Mouse (Mus musculus): ENCODE measurements around the gene Uhrf1. TPM values are rescaled to one million over a fixed set of nuclear protein-coding genes. Genes with fewer than 3 reads are reported as not detected.
A peak's percentile ranks its signal among the peaks of the same experiment; 100 is the strongest.

The Uhrf1 gene
- polyA plus RNA-seq, 1 experiment from 2014 or later: 170 TPM

GRCm38 (mm10) chr17:56337190-56337589 lies 34.1 kb downstream of the Uhrf1 start:
- Histone ChIP-seq H3K36me3 (ENCODE audit: insufficient read depth, low read length) (no peaks in the 10 kb centered on the region), H3K4me1 (ENCODE audit: insufficient read depth, low read length) (peaks cover 6% of the 10 kb centered on the region; the same call in 1 of the 2 replicates), H3K4me2 (replicated peaks; ENCODE audit: low read depth, low read length) (no peak overlapping the region), H3K9ac (replicated peaks; ENCODE audit: low read length) (no peak overlapping the region), H3K27me3 (ENCODE audit: insufficient read depth, low read length) (no peaks in the 10 kb centered on the region), H3K27ac (ENCODE audit: low read length) (no peak overlapping the region), H3K4me3 (ENCODE audit: low read length) (no peak overlapping the region), H3K9me3 (ENCODE audit: low read length) (no peaks in the 10 kb centered on the region)
- WGBS: 30% methylated on average over 4 of the region's 4 CpGs
- ATAC-seq (ENCODE audit: low FRiP score, low TSS enrichment): no peak

GRCm38 (mm10) chr17:56337791-56338190 lies 34.7 kb downstream of the Uhrf1 start:
- H3K36me3 ChIP-seq (ENCODE audit: insufficient read depth, low read length): no peaks in the 10 kb centered on the region
- H3K4me1 ChIP-seq (ENCODE audit: insufficient read depth, low read length): peaks cover 6% of the 10 kb centered on the region; the same call in 1 of the 2 replicates
- H3K9me3 ChIP-seq (ENCODE audit: low read length): no peaks in the 10 kb centered on the region
- no peak overlapping the region for H3K27ac ChIP-seq (ENCODE audit: low read length)
- H3K4me2 ChIP-seq (replicated peaks; ENCODE audit: low read depth, low read length): no peak overlapping the region
- no peak for ATAC-seq (ENCODE audit: low FRiP score, low TSS enrichment)
- H3K27me3 ChIP-seq (ENCODE audit: insufficient read depth, low read length): no peaks in the 10 kb centered on the region
- H3K9ac ChIP-seq (replicated peaks; ENCODE audit: low read length): no peak overlapping the region
- WGBS: 92% methylated on average over 6 of the region's 6 CpGs
- no peak overlapping the region for H3K4me3 ChIP-seq (ENCODE audit: low read length)

GRCm38 (mm10) chr17:56338909-56339308 lies 35.8 kb downstream of the Uhrf1 start:
- H3K27ac ChIP-seq (ENCODE audit: low read length): no peak overlapping the region
- no peaks in the 10 kb centered on the region for H3K9me3 ChIP-seq (ENCODE audit: low read length)
- H3K4me2 ChIP-seq (replicated peaks; ENCODE audit: low read depth, low read length): no peak overlapping the region
- H3K27me3 ChIP-seq (ENCODE audit: insufficient read depth, low read length): no peaks in the 10 kb centered on the region
- H3K4me3 ChIP-seq (ENCODE audit: low read length): no peak overlapping the region
- ATAC-seq (ENCODE audit: low FRiP score, low TSS enrichment): no peak
- WGBS: 63% methylated on average over 4 of the region's 4 CpGs
- H3K4me1 ChIP-seq (ENCODE audit: insufficient read depth, low read length): peaks cover 6% of the 10 kb centered on the region; the same call in 1 of the 2 replicates
- no peaks in the 10 kb centered on the region for H3K36me3 ChIP-seq (ENCODE audit: insufficient read depth, low read length)
- H3K9ac ChIP-seq (replicated peaks; ENCODE audit: low read length): no peak overlapping the region

- no peaks in the 10 kb centered on the region for H3K27me3 ChIP-seq (ENCODE audit: insufficient read depth, low read length)
- H3K27ac ChIP-seq (ENCODE audit: low read length): no peak overlapping the region
- no peaks in the 10 kb centered on the region for H3K36me3 ChIP-seq (ENCODE audit: insufficient read depth, low read length)
- no peak overlapping the region for H3K4me2 ChIP-seq (replicated peaks; ENCODE audit: low read depth, low read length)
- ATAC-seq (ENCODE audit: low FRiP score, low TSS enrichment): no peak
- no peak overlapping the region for H3K9ac ChIP-seq (replicated peaks; ENCODE audit: low read length)
- peaks cover 5% of the 10 kb centered on the region; the same call in 1 of the 2 replicates for H3K4me1 ChIP-seq (ENCODE audit: insufficient read depth, low read length)
- H3K9me3 ChIP-seq (ENCODE audit: low read length): no peaks in the 10 kb centered on the region
- H3K4me3 ChIP-seq (ENCODE audit: low read length): no peak overlapping the region
Observed at GRCm38 (mm10) chr17:56340717-56341116, 37.6 kb downstream of the Uhrf1 start.

GRCm38 (mm10) chr17:56343466-56343865 lies 40.3 kb downstream of the Uhrf1 start:
- Histone ChIP-seq H3K27me3 (ENCODE audit: insufficient read depth, low read length) (no peaks in the 10 kb centered on the region), H3K4me1 (ENCODE audit: insufficient read depth, low read length) (no peaks in the 10 kb centered on the region), H3K27ac (ENCODE audit: low read length) (no peak overlapping the region), H3K36me3 (ENCODE audit: insufficient read depth, low read length) (no peaks in the 10 kb centered on the region), H3K4me3 (ENCODE audit: low read length) (no peak overlapping the region), H3K9me3 (ENCODE audit: low read length) (no peaks in the 10 kb centered on the region), H3K9ac (replicated peaks; ENCODE audit: low read length) (no peak overlapping the region), H3K4me2 (replicated peaks; ENCODE audit: low read depth, low read length) (no peak overlapping the region)
- 79% methylated on average over 3 of the region's 3 CpGs for WGBS
- no peak for ATAC-seq (ENCODE audit: low FRiP score, low TSS enrichment)

- H3K27me3 ChIP-seq (ENCODE audit: insufficient read depth, low read length): no peaks in the 10 kb centered on the region
Observed at GRCm38 (mm10) chr17:56345364-56345763, 42.2 kb downstream of the Uhrf1 start.

GRCm38 (mm10) chr17:56348128-56348527 lies 45.0 kb downstream of the Uhrf1 start:
- H3K9me3 ChIP-seq (ENCODE audit: low read length): no peaks in the 10 kb centered on the region
- H3K4me1 ChIP-seq (ENCODE audit: insufficient read depth, low read length): no peaks in the 10 kb centered on the region
- no peak overlapping the region for H3K4me2 ChIP-seq (replicated peaks; ENCODE audit: low read depth, low read length)
- H3K27ac ChIP-seq (ENCODE audit: low read length): no peak overlapping the region
- H3K36me3 ChIP-seq (ENCODE audit: insufficient read depth, low read length): peaks cover 7% of the 10 kb centered on the region
- no peak for ATAC-seq (ENCODE audit: low FRiP score, low TSS enrichment)
- no peak overlapping the region for H3K4me3 ChIP-seq (ENCODE audit: low read length)
- no peaks in the 10 kb centered on the region for H3K27me3 ChIP-seq (ENCODE audit: insufficient read depth, low read length)
- no peak overlapping the region for H3K9ac ChIP-seq (replicated peaks; ENCODE audit: low read length)
- WGBS: 66% methylated on average over 4 of the region's 4 CpGs

More at GRCm38 (mm10) chr17:56345364-56345763, 42.2 kb downstream of the Uhrf1 start:
- Histone ChIP-seq H3K4me1 (ENCODE audit: insufficient read depth, low read length) (no peaks in the 10 kb centered on the region), H3K9me3 (ENCODE audit: low read length) (no peaks in the 10 kb centered on the region), H3K9ac (replicated peaks; ENCODE audit: low read length) (no peak overlapping the region), H3K36me3 (ENCODE audit: insufficient read depth, low read length) (no peaks in the 10 kb centered on the region), H3K27ac (ENCODE audit: low read length) (no peak overlapping the region), H3K4me3 (ENCODE audit: low read length) (no peak overlapping the region), H3K4me2 (replicated peaks; ENCODE audit: low read depth, low read length) (no peak overlapping the region)
- WGBS: 70% methylated on average over 2 of the region's 2 CpGs
- ATAC-seq (ENCODE audit: low FRiP score, low TSS enrichment): no peak

- H3K4me1 ChIP-seq (ENCODE audit: insufficient read depth, low read length): no peaks in the 10 kb centered on the region
- no peaks in the 10 kb centered on the region for H3K27me3 ChIP-seq (ENCODE audit: insufficient read depth, low read length)
- no peaks in the 10 kb centered on the region for H3K9me3 ChIP-seq (ENCODE audit: low read length)
- H3K9ac ChIP-seq (replicated peaks; ENCODE audit: low read length): no peak overlapping the region
- no peak for ATAC-seq (ENCODE audit: low FRiP score, low TSS enrichment)
- no peak overlapping the region for H3K4me3 ChIP-seq (ENCODE audit: low read length)
- peaks cover 12% of the 10 kb centered on the region for H3K36me3 ChIP-seq (ENCODE audit: insufficient read depth, low read length)
- H3K4me2 ChIP-seq (replicated peaks; ENCODE audit: low read depth, low read length): no peak overlapping the region
- no peak overlapping the region for H3K27ac ChIP-seq (ENCODE audit: low read length)
Observed at GRCm38 (mm10) chr17:56348586-56348985, 45.5 kb downstream of the Uhrf1 start.

- peaks cover 25% of the 10 kb centered on the region for H3K36me3 ChIP-seq (ENCODE audit: insufficient read depth, low read length)
- H3K9me3 ChIP-seq (ENCODE audit: low read length): no peaks in the 10 kb centered on the region
- no peak overlapping the region for H3K9ac ChIP-seq (replicated peaks; ENCODE audit: low read length)
- 39% methylated on average over 2 of the region's 2 CpGs for WGBS
- H3K4me2 ChIP-seq (replicated peaks; ENCODE audit: low read depth, low read length): no peak overlapping the region
- H3K4me1 ChIP-seq (ENCODE audit: insufficient read depth, low read length): no peaks in the 10 kb centered on the region
- no peak overlapping the region for H3K27ac ChIP-seq (ENCODE audit: low read length)
- H3K4me3 ChIP-seq (ENCODE audit: low read length): no peak overlapping the region
- H3K27me3 ChIP-seq (ENCODE audit: insufficient read depth, low read length): no peaks in the 10 kb centered on the region
- ATAC-seq (ENCODE audit: low FRiP score, low TSS enrichment): peak; percentile 47
Observed at GRCm38 (mm10) chr17:56350694-56351093, 47.6 kb downstream of the Uhrf1 start.

- Histone ChIP-seq H3K36me3 (ENCODE audit: insufficient read depth, low read length) (peaks cover 40% of the 10 kb centered on the region), H3K9me3 (ENCODE audit: low read length) (no peaks in the 10 kb centered on the region), H3K4me3 (ENCODE audit: low read length) (no peak overlapping the region), H3K4me2 (replicated peaks; ENCODE audit: low read depth, low read length) (no peak overlapping the region), H3K27me3 (ENCODE audit: insufficient read depth, low read length) (no peaks in the 10 kb centered on the region), H3K4me1 (ENCODE audit: insufficient read depth, low read length) (no peaks in the 10 kb centered on the region), H3K27ac (ENCODE audit: low read length) (no peak overlapping the region), H3K9ac (replicated peaks; ENCODE audit: low read length) (no peak overlapping the region)
- peak; percentile 60 for ATAC-seq (ENCODE audit: low FRiP score, low TSS enrichment)
- WGBS: 61% methylated on average over 9 of the region's 9 CpGs
Observed at GRCm38 (mm10) chr17:56356921-56357885, 54.1 kb downstream of the Uhrf1 start.

Measured in kidney, embryonic 16.5 days (tissue).